9 mouse cellular contexts compared by ENCODE assay signal in the genomic region with DNA sequence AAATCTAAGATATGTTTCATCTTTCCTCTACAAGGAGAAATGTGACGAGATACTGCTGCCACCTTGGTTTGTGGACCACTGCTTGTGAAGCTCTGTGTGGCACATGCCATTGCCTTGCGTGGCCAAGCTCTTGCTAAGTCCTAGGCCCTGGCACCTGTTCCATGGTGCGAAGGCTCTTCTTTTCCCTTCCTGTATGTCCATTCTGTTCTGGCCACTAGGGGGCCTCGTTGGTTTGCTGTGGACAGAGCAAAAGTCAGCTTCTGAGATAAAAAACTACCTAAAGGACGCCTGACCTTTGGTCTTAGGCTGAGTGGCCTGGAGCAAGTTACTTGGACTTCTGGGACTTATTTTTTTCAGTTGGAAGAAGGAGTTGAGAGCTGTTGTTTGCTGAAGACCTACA. TPM values are rescaled to one million over a fixed set of nuclear protein-coding genes. Genes with fewer than 3 reads are reported as not detected.
DNase-seq lines count a peak whose midpoint lies in the region; ATAC-seq and TF ChIP-seq lines count a peak whose summit lies in the region.
"Had no signal": no experiment of that assay in that cellular context is flagged by ENCODE, and none has a peak within 500 bp of the region (broad histone marks: within the 10 kb centered on the region; RNA-seq: fewer than 3 reads in every experiment).

No protein-coding gene starts in this region.

- H3K36me3 ChIP-seq in forebrain, embryonic 10.5 days (replicated peaks) = no peaks in the 10 kb centered on the region
- no peaks in the 10 kb centered on the region for H3K36me3 ChIP-seq in forebrain, embryonic 16.5 days (ENCODE audit: control insufficient read depth, insufficient read depth)
- no peaks in the 10 kb centered on the region for H3K36me3 ChIP-seq in embryonic facial prominence, embryonic 11.5 days (replicated peaks; ENCODE audit: control insufficient read depth, insufficient read depth, low read depth, low read length)
- H3K36me3 ChIP-seq in intestine, embryonic 15.5 days = no peaks in the 10 kb centered on the region
- H3K36me3 ChIP-seq in midbrain, embryonic 13.5 days = no peaks in the 10 kb centered on the region
- H3K36me3 ChIP-seq: liver, embryonic 15.5 days had no signal

- 37% methylated on average over 5 of the region's 5 CpGs for WGBS in forebrain, embryonic 10.5 days
- WGBS in forebrain, embryonic 16.5 days = 37% methylated on average over 5 of the region's 5 CpGs
- 28% methylated on average over 5 of the region's 5 CpGs for WGBS in embryonic facial prominence, embryonic 11.5 days
- 33% methylated on average over 5 of the region's 5 CpGs for WGBS in intestine, embryonic 15.5 days
- 38% methylated on average over 5 of the region's 5 CpGs for WGBS in midbrain, embryonic 13.5 days

- no peak for ATAC-seq in forebrain, embryonic 16.5 days
- no peak for ATAC-seq in embryonic facial prominence, embryonic 11.5 days (replicated peaks; ENCODE audit: insufficient number of reproducible peaks, low FRiP score, low TSS enrichment, low read depth)
- ATAC-seq in intestine, embryonic 15.5 days = peak; percentile 71; the same call in 1 of the 2 replicates
- ATAC-seq in midbrain, embryonic 13.5 days = peak; percentile 45; the same call in 1 of the 2 replicates

- no peaks in the 10 kb centered on the region for H3K4me1 ChIP-seq in forebrain, embryonic 10.5 days
- H3K4me1 ChIP-seq in forebrain, embryonic 16.5 days (replicated peaks; ENCODE audit: control insufficient read depth, insufficient read depth, low read length) = no peaks in the 10 kb centered on the region
- no peaks in the 10 kb centered on the region for H3K4me1 ChIP-seq in embryonic facial prominence, embryonic 11.5 days (ENCODE audit: control insufficient read depth, insufficient read depth, low read length)
- no peaks in the 10 kb centered on the region for H3K4me1 ChIP-seq in intestine, embryonic 15.5 days (replicated peaks)
- H3K4me1 ChIP-seq in midbrain, embryonic 13.5 days (replicated peaks) = no peaks in the 10 kb centered on the region
- H3K4me1 ChIP-seq: liver, embryonic 15.5 days had no signal

- no peak overlapping the region for H3K27ac ChIP-seq in forebrain, embryonic 10.5 days
- no peak overlapping the region for H3K27ac ChIP-seq in forebrain, embryonic 16.5 days (ENCODE audit: low read length)
- H3K27ac ChIP-seq in embryonic facial prominence, embryonic 11.5 days (replicated peaks; ENCODE audit: low read depth, low read length) = no peak overlapping the region
- no peak overlapping the region for H3K27ac ChIP-seq in intestine, embryonic 15.5 days
- H3K27ac ChIP-seq in left cerebral cortex, adult 2 months = no peak overlapping the region
- no peak overlapping the region for H3K27ac ChIP-seq in midbrain, embryonic 13.5 days
- H3K27ac ChIP-seq: liver, embryonic 15.5 days had no signal

- peak; percentile 86 for TF ChIP-seq CTCF in left cerebral cortex, adult 2 months (IDR thresholded peaks at IDR 0.05)

- H3K27me3 ChIP-seq in forebrain, embryonic 10.5 days (ENCODE audit: poor library complexity, severe bottlenecking) = no peaks in the 10 kb centered on the region
- no peaks in the 10 kb centered on the region for H3K27me3 ChIP-seq in forebrain, embryonic 16.5 days (replicated peaks; ENCODE audit: control insufficient read depth, insufficient read depth, low read length)
- no peaks in the 10 kb centered on the region for H3K27me3 ChIP-seq in embryonic facial prominence, embryonic 11.5 days (ENCODE audit: control insufficient read depth, insufficient read depth, low read length)
- H3K27me3 ChIP-seq in intestine, embryonic 15.5 days (replicated peaks) = no peaks in the 10 kb centered on the region
- no peaks in the 10 kb centered on the region for H3K27me3 ChIP-seq in midbrain, embryonic 13.5 days
- H3K27me3 ChIP-seq: liver, embryonic 15.5 days had no signal

- intact Hi-C loops in left cerebral cortex, adult 2 months (cut with DNase I) = loop anchor here (1.0 to 5.0 kb wide), 2 partner anchors 233 to 330 kb away; no protein-coding TSS in a partner anchor

- H3K4me2 ChIP-seq in forebrain, embryonic 16.5 days (ENCODE audit: low read length) = no peak overlapping the region
- no peak overlapping the region for H3K4me2 ChIP-seq in embryonic facial prominence, embryonic 11.5 days (ENCODE audit: low read depth, low read length)
- no peak overlapping the region for H3K4me2 ChIP-seq in intestine, embryonic 15.5 days (replicated peaks)
- no peak overlapping the region for H3K4me2 ChIP-seq in midbrain, embryonic 13.5 days (replicated peaks)
- H3K4me2 ChIP-seq: liver, embryonic 15.5 days had no signal

- no peak overlapping the region for H3K4me3 ChIP-seq in forebrain, embryonic 10.5 days
- no peak overlapping the region for H3K4me3 ChIP-seq in forebrain, embryonic 16.5 days (replicated peaks; ENCODE audit: low read length)
- H3K4me3 ChIP-seq in embryonic facial prominence, embryonic 11.5 days (ENCODE audit: low read depth, low read length) = no peak overlapping the region
- no peak overlapping the region for H3K4me3 ChIP-seq in intestine, embryonic 15.5 days (replicated peaks)
- no peak overlapping the region for H3K4me3 ChIP-seq in left cerebral cortex, adult 2 months
- H3K4me3 ChIP-seq in midbrain, embryonic 13.5 days (replicated peaks) = no peak overlapping the region
- H3K4me3 ChIP-seq: liver, embryonic 15.5 days had no signal

- no peak overlapping the region for H3K9ac ChIP-seq in forebrain, embryonic 16.5 days (replicated peaks; ENCODE audit: low read depth, low read length)
- no peak overlapping the region for H3K9ac ChIP-seq in embryonic facial prominence, embryonic 11.5 days (replicated peaks; ENCODE audit: low read length)
- H3K9ac ChIP-seq in intestine, embryonic 15.5 days = no peak overlapping the region
- H3K9ac ChIP-seq in midbrain, embryonic 13.5 days (replicated peaks) = no peak overlapping the region
- H3K9ac ChIP-seq: liver, embryonic 15.5 days had no signal

- H3K9me3 ChIP-seq in forebrain, embryonic 10.5 days = no peaks in the 10 kb centered on the region
- H3K9me3 ChIP-seq in forebrain, embryonic 16.5 days (ENCODE audit: control insufficient read depth, low read length) = no peaks in the 10 kb centered on the region
- H3K9me3 ChIP-seq in embryonic facial prominence, embryonic 11.5 days (replicated peaks; ENCODE audit: control insufficient read depth, low read length) = no peaks in the 10 kb centered on the region
- H3K9me3 ChIP-seq in intestine, embryonic 15.5 days = no peaks in the 10 kb centered on the region
- H3K9me3 ChIP-seq in midbrain, embryonic 13.5 days = no peaks in the 10 kb centered on the region
- H3K9me3 ChIP-seq: liver, embryonic 15.5 days had no signal

- DNase-seq in forebrain, embryonic 10.5 days (ENCODE audit: extremely low spot score, low spot score) = peak; percentile 61
- DNase-seq in adrenal gland, postnatal 36 days = peak; percentile 72 to 76
- DNase-seq in embryonic facial prominence, embryonic 11.5 days (ENCODE audit: low spot score) = peak; percentile 76
- DNase-seq in left cerebral cortex, adult 2 months (ENCODE audit: extremely low spot score in 1 of 2, low spot score in 2 of 2) = peak; percentile 72 to 79
- peak; percentile 16 for DNase-seq in thymus, postnatal 0 days (ENCODE audit: low spot score)

RNA-seq across cellular contexts. Expression of gene Neurod6, which starts 36.1 kb away (rescaled TPM):
- polyA plus RNA-seq in forebrain, embryonic 10.5 days (2016; fragmentation: Nextera tagmentation; extraction: Ambion mirVana) = 0.21 TPM in 1 of 2 replicates, not detected in the other
- 468 and 578 TPM in 2 replicates for polyA plus RNA-seq in forebrain, embryonic 16.5 days (2015; fragmentation: Nextera tagmentation; extraction: Ambion mirVana)
- total RNA-seq in adrenal gland, postnatal 36 days (2021) = not detected
- 0.90 and 0.91 TPM in 2 replicates for polyA plus RNA-seq in embryonic facial prominence, embryonic 11.5 days (2014; fragmentation: Nextera tagmentation; extraction: Ambion mirVana)
- polyA plus RNA-seq in intestine, embryonic 15.5 days (2015; fragmentation: Nextera tagmentation; extraction: Ambion mirVana) = 0.52 TPM in 1 of 2 replicates, not detected in the other
- total RNA-seq in left cerebral cortex, adult 2 months (2021) = 10 to 100 TPM; 46.5 to 62.8 TPM
- polyA plus RNA-seq in midbrain, embryonic 13.5 days (2015; fragmentation: Nextera tagmentation; extraction: Ambion mirVana) = 23.1 and 28.7 TPM in 2 replicates
- not detected in 2 replicates for polyA plus RNA-seq in thymus, postnatal 0 days (2015; fragmentation: Nextera tagmentation; extraction: Ambion mirVana)

Comparison
In these comparisons a context has a peak if more than half of its experiments do, and no peak if none do; other contexts are left out.
1. RNA of gene Neurod6, which starts 36.1 kb away (polyA plus RNA-seq): 468 to 578 TPM in forebrain, embryonic 16.5 days; 23.1 to 28.7 TPM in midbrain, embryonic 13.5 days, 0.90 to 0.91 TPM in embryonic facial prominence, embryonic 11.5 days, 0.21 TPM in forebrain, embryonic 10.5 days, 0.52 TPM in intestine, embryonic 15.5 days and not detected in thymus, postnatal 0 days; every median in the first group is over 10 times any median in the second.
2. DNase-seq: peak in every context shown above with its lines; median percentile 76 in embryonic facial prominence, embryonic 11.5 days; 76 in left cerebral cortex, adult 2 months; 74 in adrenal gland, postnatal 36 days; 61 in forebrain, embryonic 10.5 days; 16 in thymus, postnatal 0 days.
3. ATAC-seq: peak in intestine, embryonic 15.5 days (single experiment) and midbrain, embryonic 13.5 days (single experiment); none in forebrain, embryonic 16.5 days (single experiment) and embryonic facial prominence, embryonic 11.5 days (single experiment).